Mouse (Mus musculus) kidney, postnatal 0 days (tissue): ENCODE results near the gene Lrrc20. TPM values are rescaled to one million over a fixed set of nuclear protein-coding genes. Genes with fewer than 3 reads are reported as not detected.

Experiments
- ATAC-seq: fragments of 200-750 bp; cut with Nextera tagmentation; replicated peaks from 2 replicates; pipeline ENCODE4 v1.8.0; 2017; ENCODE audit warnings: low read depth, moderate number of reproducible peaks, moderate TSS enrichment, moderate library complexity; ENCODE audit not compliant: low FRiP score
- DNase-seq: peaks from one replicate; pipeline ENCODE4 v3.0.0-alpha.2; 2016; ENCODE audit warnings: low spot score
- H3K27ac ChIP-seq: fragments of 300-500 bp; sonication (generic); 2 replicates; pipeline ENCODE4 v1.5.1; 2014; ENCODE audit warnings: mild to moderate bottlenecking
- H3K27me3 ChIP-seq: fragments of 300-500 bp; sonication (generic); 2 replicates; pipeline ENCODE4 v1.6.1; 2014; ENCODE audit warnings: low read length, mixed read lengths; ENCODE audit not compliant: insufficient read depth
- H3K36me3 ChIP-seq: fragments of 300-500 bp; sonication (generic); 2 replicates; pipeline ENCODE4 v1.6.1; 2014; ENCODE audit warnings: low read length, mixed read lengths; ENCODE audit not compliant: insufficient read depth
- H3K4me1 ChIP-seq: fragments of 300-500 bp; sonication (generic); replicated peaks from 2 replicates; pipeline ENCODE4 v1.6.1; 2014; ENCODE audit warnings: antibody characterized with exemption, low read length, mixed read lengths; ENCODE audit not compliant: insufficient read depth
- H3K4me2 ChIP-seq: fragments of 300-500 bp; sonication (generic); 2 replicates; pipeline ENCODE4 v1.6.1; 2014; ENCODE audit warnings: mild to moderate bottlenecking, low read length, moderate library complexity, mixed read lengths
- H3K4me3 ChIP-seq: fragments of 300-500 bp; sonication (generic); replicated peaks from 2 replicates; pipeline ENCODE4 v1.5.1; 2014; ENCODE audit warnings: low read depth, low read length
- H3K9ac ChIP-seq: fragments of 300-500 bp; sonication (generic); 2 replicates; pipeline ENCODE4 v1.6.1; 2014; ENCODE audit warnings: low read depth, low read length
- H3K9me3 ChIP-seq: fragments of 300-500 bp; sonication (generic); replicated peaks from 2 replicates; pipeline ENCODE4 v1.6.1; 2016; ENCODE audit warnings: low read length, inconsistent platforms, mixed read lengths
- CTCF ChIP-seq: IDR thresholded peaks from 2 replicates; pipeline ENCODE4 v1.5.1; 2016; ENCODE audit warnings: antibody characterized with exemption, low read depth, mild to moderate bottlenecking, moderate library complexity
- WGBS: fragments of 180-500 bp; shearing (Covaris S2); extraction: QIAGEN DNeasy Blood & Tissue Kit; methylation state at CpG from one replicate; pipeline ENCODE4 v1.1.7; 2014; 5-methylcytosine and 5-hydroxymethylcytosine counted together
- polyA plus RNA-seq: library from polyadenylated mRNA; unstranded; fragments of >200 nt; fragmentation: Nextera tagmentation; extraction: Ambion mirVana; gene quantifications from 2 replicates; pipeline ENCODE4 v1.2.1, GENCODE M21; 2015

Gene Lrrc20
- polyA plus RNA-seq, 1 experiment from 2014 or later = 5.7 TPM

DNA sequence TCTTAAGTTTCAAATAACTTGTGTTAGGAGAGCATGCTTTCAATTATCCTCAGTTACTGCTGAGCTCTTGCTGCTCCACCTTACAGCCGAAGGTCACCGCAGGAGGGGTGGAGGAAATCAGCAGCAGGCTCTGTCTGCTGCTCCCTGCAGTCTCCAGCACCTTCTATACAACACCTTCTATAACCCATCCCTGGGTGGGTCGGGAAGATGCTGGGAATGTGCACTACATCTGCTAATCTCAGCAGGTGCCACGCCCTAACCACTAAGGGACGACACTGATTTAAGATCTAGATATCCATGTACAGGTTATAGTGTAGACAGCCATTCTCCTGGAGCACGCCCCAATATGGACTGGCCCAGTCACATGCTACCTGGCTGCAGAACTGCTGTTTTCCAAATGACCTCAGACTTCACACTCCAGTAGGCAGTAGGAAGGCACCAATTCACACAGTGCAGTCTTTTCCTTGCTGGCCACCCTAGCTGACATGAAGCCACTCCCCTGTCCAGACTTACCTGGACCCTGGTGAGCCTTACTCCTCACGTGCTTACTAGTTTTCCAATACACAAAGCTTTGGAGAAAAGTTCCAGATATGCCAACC lies 35.3 kb upstream of the Lrrc20 start:
- 0 out of 2 replicates have a peak, but pooled peaks cover under 1% of the 10 kb centered on the region for H3K36me3 ChIP-seq
- H3K27me3 ChIP-seq = no peaks in the 10 kb centered on the region
- no peak overlapping the region for H3K9ac ChIP-seq
- no peak overlapping the region for H3K4me3 ChIP-seq
- no peak overlapping the region; the same call in 1 of the 2 replicates for H3K27ac ChIP-seq
- no peaks in the 10 kb centered on the region for H3K9me3 ChIP-seq
- no peak for TF ChIP-seq CTCF
- DNase-seq (peak; percentile 43), ATAC-seq (peak; percentile 95)
- 77% methylated on average over 7 of the region's 7 CpGs for WGBS
- H3K4me2 ChIP-seq = no peak overlapping the region
- peaks cover 21% of the 10 kb centered on the region for H3K4me1 ChIP-seq

GRCm38 (mm10) chr10:61443456-61443855 lies 32.1 kb upstream of the Lrrc20 start:
- no peaks in the 10 kb centered on the region for H3K9me3 ChIP-seq
- H3K4me1 ChIP-seq = peaks cover 33% of the 10 kb centered on the region
- peak overlapping the region; percentile 42; the same call in 1 of the 2 replicates for H3K27ac ChIP-seq
- 43% methylated on average over 6 of the region's 6 CpGs for WGBS
- H3K27me3 ChIP-seq = no peaks in the 10 kb centered on the region
- no peak overlapping the region for H3K4me3 ChIP-seq
- H3K4me2 ChIP-seq = no peak overlapping the region
- ATAC-seq = no peak
- DNase-seq = peak; percentile 46
- TF ChIP-seq CTCF = no peak
- H3K36me3 ChIP-seq = no peaks in the 10 kb centered on the region
- H3K9ac ChIP-seq = no peak overlapping the region

DNA sequence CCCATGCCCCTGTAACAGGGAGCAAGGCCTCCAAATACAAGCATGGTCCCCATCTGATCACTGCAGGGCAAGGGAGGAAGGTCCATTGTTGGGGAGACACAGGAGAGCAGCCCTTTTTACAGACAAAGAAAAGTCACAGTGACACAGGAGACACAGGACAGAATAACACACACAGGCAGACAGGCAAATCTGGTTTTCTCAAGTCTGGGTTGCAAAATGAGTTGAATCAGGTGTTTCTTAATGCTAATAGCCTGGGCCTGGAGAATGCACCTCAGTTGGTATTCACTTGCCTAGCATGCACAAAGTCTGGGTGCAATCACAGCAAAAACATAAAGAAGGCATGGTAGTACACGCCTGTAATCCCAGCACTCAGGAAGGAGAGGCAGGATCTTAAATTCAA lies 31.7 kb upstream of the Lrrc20 start:
- Histone ChIP-seq H3K9ac (no peak overlapping the region), H3K4me3 (no peak overlapping the region), H3K27ac (peak overlapping the region; percentile 42; the same call in 1 of the 2 replicates), H3K36me3 (no peaks in the 10 kb centered on the region), H3K27me3 (no peaks in the 10 kb centered on the region), H3K4me1 (peaks cover 34% of the 10 kb centered on the region), H3K9me3 (no peaks in the 10 kb centered on the region), H3K4me2 (no peak overlapping the region)
- 29% methylated on average over 1 of the region's 1 CpGs for WGBS
- DNase-seq (no peak), ATAC-seq (no peak)
- no peak for TF ChIP-seq CTCF

- Histone ChIP-seq H3K9me3 (no peaks in the 10 kb centered on the region), H3K4me1 (peaks cover 34% of the 10 kb centered on the region), H3K27me3 (no peaks in the 10 kb centered on the region), H3K9ac (no peak overlapping the region), H3K36me3 (no peaks in the 10 kb centered on the region), H3K4me2 (no peak overlapping the region), H3K27ac (no peak overlapping the region), H3K4me3 (no peak overlapping the region)
- 71% methylated on average over 3 of the region's 3 CpGs for WGBS
- TF ChIP-seq CTCF = no peak
- no peak for DNase-seq
- ATAC-seq = no peak
Observed at GRCm38 (mm10) chr10:61445016-61445415, 30.6 kb upstream of the Lrrc20 start.

GRCm38 (mm10) chr10:61447581-61448353 lies 27.8 kb upstream of the Lrrc20 start:
- Histone ChIP-seq H3K27ac (peak overlapping the region; percentile 6; the same call in 1 of the 2 replicates), H3K4me3 (no peak overlapping the region), H3K4me1 (peaks cover 37% of the 10 kb centered on the region), H3K36me3 (no peaks in the 10 kb centered on the region), H3K9me3 (no peaks in the 10 kb centered on the region), H3K9ac (no peak overlapping the region), H3K27me3 (no peaks in the 10 kb centered on the region), H3K4me2 (peak overlapping the region; percentile 18)
- no peak for DNase-seq
- no peak for ATAC-seq
- WGBS = 74% methylated on average over 10 of the region's 10 CpGs
- TF ChIP-seq CTCF = no peak

DNA sequence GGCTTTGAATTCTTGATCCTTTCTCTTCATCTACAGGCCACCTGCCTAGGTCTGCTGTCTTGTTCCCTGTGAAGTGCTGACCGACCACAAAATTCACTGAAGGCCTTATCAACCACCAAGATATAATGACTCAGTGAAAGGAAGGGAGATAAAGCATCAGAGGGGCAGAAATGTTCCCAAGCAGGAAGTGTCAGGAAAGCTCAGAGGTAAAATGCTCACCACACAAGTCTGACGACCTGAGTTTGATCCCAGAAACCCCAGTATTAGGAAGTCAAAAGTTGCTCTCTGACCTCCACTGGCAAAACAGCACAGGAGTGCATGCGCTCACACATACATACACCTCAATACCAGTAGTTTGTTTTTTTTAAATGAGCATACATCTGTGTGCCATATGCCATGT lies 26.8 kb upstream of the Lrrc20 start:
- H3K4me3 ChIP-seq = no peak overlapping the region
- peak overlapping the region; percentile 5; the same call in 1 of the 2 replicates for H3K4me2 ChIP-seq
- DNase-seq = no peak
- H3K9ac ChIP-seq = no peak overlapping the region
- H3K27ac ChIP-seq = no peak overlapping the region
- H3K9me3 ChIP-seq = no peaks in the 10 kb centered on the region
- H3K36me3 ChIP-seq = no peaks in the 10 kb centered on the region
- 58% methylated on average over 3 of the region's 3 CpGs for WGBS
- ATAC-seq = no peak
- H3K4me1 ChIP-seq = peaks cover 30% of the 10 kb centered on the region
- H3K27me3 ChIP-seq = no peaks in the 10 kb centered on the region
- TF ChIP-seq CTCF = no peak
